Mouse (Mus musculus): ENCODE results near the gene Scnm1. TPM values are rescaled to one million over a fixed set of nuclear protein-coding genes. Genes with fewer than 3 reads are reported as not detected.

The Scnm1 gene
- total and polyA plus RNA-seq, 3 experiments, result 50.5 to 59.2 (median 53.1) TPM

Other genes with a start within 250 kb of the Scnm1 start
Only the 20 nearest of the 22 such genes appear.
- gene Selenbp1, start 201.0 kb downstream of the Scnm1 start, total RNA-seq (2012; rRNA removed), result 0.08 and 0.25 TPM in 2 replicates
- gene Selenbp1, start 201.0 kb downstream of the Scnm1 start, total RNA-seq (2014; rRNA removed), result not detected in 2 replicates
- gene Selenbp1, start 201.0 kb downstream of the Scnm1 start, polyA plus RNA-seq (2012; ENCODE audit: insufficient read length, low read depth), result not detected in 2 replicates
- gene Rfx5, start 179.9 kb downstream of the Scnm1 start, total RNA-seq (2012; rRNA removed), result 11.4 and 11.8 TPM in 2 replicates
- 14.0 and 15.4 TPM in 2 replicates for gene Rfx5, start 179.9 kb downstream of the Scnm1 start, total RNA-seq (2014; rRNA removed)
- gene Rfx5, start 179.9 kb downstream of the Scnm1 start, polyA plus RNA-seq (2012; ENCODE audit: insufficient read length, low read depth), result 19.9 and 22.0 TPM in 2 replicates
- 39.2 and 44.7 TPM in 2 replicates for gene Pi4kb, start 159.3 kb downstream of the Scnm1 start, total RNA-seq (2012; rRNA removed)
- gene Pi4kb, start 159.3 kb downstream of the Scnm1 start, total RNA-seq (2014; rRNA removed), result 21.2 and 24.0 TPM in 2 replicates
- 30.7 and 31.3 TPM in 2 replicates for gene Pi4kb, start 159.3 kb downstream of the Scnm1 start, polyA plus RNA-seq (2012; ENCODE audit: insufficient read length, low read depth)
- 10.8 and 11.1 TPM in 2 replicates for gene Zfp687, start 118.6 kb downstream of the Scnm1 start, total RNA-seq (2012; rRNA removed)
- 3.3 and 4.2 TPM in 2 replicates for gene Zfp687, start 118.6 kb downstream of the Scnm1 start, total RNA-seq (2014; rRNA removed)
- gene Zfp687, start 118.6 kb downstream of the Scnm1 start, polyA plus RNA-seq (2012; ENCODE audit: insufficient read length, low read depth), result 12.6 and 13.5 TPM in 2 replicates
- gene Psmd4, start 91.4 kb downstream of the Scnm1 start, total RNA-seq (2012; rRNA removed), result 258 and 276 TPM in 2 replicates
- 284 and 305 TPM in 2 replicates for gene Psmd4, start 91.4 kb downstream of the Scnm1 start, total RNA-seq (2014; rRNA removed)
- 332 and 360 TPM in 2 replicates for gene Psmd4, start 91.4 kb downstream of the Scnm1 start, polyA plus RNA-seq (2012; ENCODE audit: insufficient read length, low read depth)
- gene Pip5k1a, start 27.1 kb downstream of the Scnm1 start, total RNA-seq (2012; rRNA removed), result 21.5 and 22.7 TPM in 2 replicates
- gene Pip5k1a, start 27.1 kb downstream of the Scnm1 start, total RNA-seq (2014; rRNA removed), result 34.1 and 38.0 TPM in 2 replicates
- 35.8 and 40.3 TPM in 2 replicates for gene Pip5k1a, start 27.1 kb downstream of the Scnm1 start, polyA plus RNA-seq (2012; ENCODE audit: insufficient read length, low read depth)
- gene Vps72, start 23.0 kb downstream of the Scnm1 start, total RNA-seq (2012; rRNA removed), result 33.7 and 34.1 TPM in 2 replicates
- gene Vps72, start 23.0 kb downstream of the Scnm1 start, total RNA-seq (2014; rRNA removed), result 33.3 and 33.5 TPM in 2 replicates
- 54.4 and 75.4 TPM in 2 replicates for gene Vps72, start 23.0 kb downstream of the Scnm1 start, polyA plus RNA-seq (2012; ENCODE audit: insufficient read length, low read depth)
- 0.21 and 0.47 TPM in 2 replicates for gene Tmod4, start 9.5 kb downstream of the Scnm1 start, total RNA-seq (2012; rRNA removed)
- not detected in 2 replicates for gene Tmod4, start 9.5 kb downstream of the Scnm1 start, total RNA-seq (2014; rRNA removed)
- gene Tmod4, start 9.5 kb downstream of the Scnm1 start, polyA plus RNA-seq (2012; ENCODE audit: insufficient read length, low read depth), result 0.81 TPM in 1 of 2 replicates, not detected in the other
- 12.0 and 13.6 TPM in 2 replicates for gene Lysmd1, start 77 bp upstream of the Scnm1 start, total RNA-seq (2012; rRNA removed)
- 9.6 and 11.6 TPM in 2 replicates for gene Lysmd1, start 77 bp upstream of the Scnm1 start, total RNA-seq (2014; rRNA removed)
- 7.8 and 8.1 TPM in 2 replicates for gene Lysmd1, start 77 bp upstream of the Scnm1 start, polyA plus RNA-seq (2012; ENCODE audit: insufficient read length, low read depth)
- gene Tnfaip8l2, start 8.3 kb upstream of the Scnm1 start, total RNA-seq (2012; rRNA removed), result 19.1 and 28.2 TPM in 2 replicates
- 24.8 and 26.2 TPM in 2 replicates for gene Tnfaip8l2, start 8.3 kb upstream of the Scnm1 start, total RNA-seq (2014; rRNA removed)
- 18.2 and 22.5 TPM in 2 replicates for gene Tnfaip8l2, start 8.3 kb upstream of the Scnm1 start, polyA plus RNA-seq (2012; ENCODE audit: insufficient read length, low read depth)
- 0.30 and 0.42 TPM in 2 replicates for gene Sema6c, start 26.4 kb upstream of the Scnm1 start, total RNA-seq (2012; rRNA removed)
- not detected in 2 replicates for gene Sema6c, start 26.4 kb upstream of the Scnm1 start, total RNA-seq (2014; rRNA removed)
- 0.27 and 0.53 TPM in 2 replicates for gene Sema6c, start 26.4 kb upstream of the Scnm1 start, polyA plus RNA-seq (2012; ENCODE audit: insufficient read length, low read depth)
- 14.7 and 18.2 TPM in 2 replicates for gene Gabpb2, start 83.9 kb upstream of the Scnm1 start, total RNA-seq (2012; rRNA removed)
- gene Gabpb2, start 83.9 kb upstream of the Scnm1 start, total RNA-seq (2014; rRNA removed), result 15.4 and 16.6 TPM in 2 replicates
- gene Gabpb2, start 83.9 kb upstream of the Scnm1 start, polyA plus RNA-seq (2012; ENCODE audit: insufficient read length, low read depth), result 20.6 and 21.1 TPM in 2 replicates
- 55.3 and 82.3 TPM in 2 replicates for gene Cdc42se1, start 94.7 kb upstream of the Scnm1 start, total RNA-seq (2012; rRNA removed)
- 66.3 and 71.1 TPM in 2 replicates for gene Cdc42se1, start 94.7 kb upstream of the Scnm1 start, total RNA-seq (2014; rRNA removed)
- gene Cdc42se1, start 94.7 kb upstream of the Scnm1 start, polyA plus RNA-seq (2012; ENCODE audit: insufficient read length, low read depth), result 123 and 128 TPM in 2 replicates
- 10.0 and 11.5 TPM in 2 replicates for gene Mllt11, start 98.2 kb upstream of the Scnm1 start, total RNA-seq (2012; rRNA removed)
- gene Mllt11, start 98.2 kb upstream of the Scnm1 start, total RNA-seq (2014; rRNA removed), result 9.5 and 10.0 TPM in 2 replicates
- gene Mllt11, start 98.2 kb upstream of the Scnm1 start, polyA plus RNA-seq (2012; ENCODE audit: insufficient read length, low read depth), result 23.9 and 24.2 TPM in 2 replicates
- not detected in 2 replicates for gene Gm128, start 107.6 kb upstream of the Scnm1 start, total RNA-seq (2012; rRNA removed)
- not detected in 2 replicates for gene Gm128, start 107.6 kb upstream of the Scnm1 start, total RNA-seq (2014; rRNA removed)
- not detected in 2 replicates for gene Gm128, start 107.6 kb upstream of the Scnm1 start, polyA plus RNA-seq (2012; ENCODE audit: insufficient read length, low read depth)
- 0.17 TPM in 1 of 2 replicates, not detected in the other for gene Bnipl, start 117.2 kb upstream of the Scnm1 start, total RNA-seq (2012; rRNA removed)
- not detected in 2 replicates for gene Bnipl, start 117.2 kb upstream of the Scnm1 start, total RNA-seq (2014; rRNA removed)
- 0.30 and 0.33 TPM in 2 replicates for gene Bnipl, start 117.2 kb upstream of the Scnm1 start, polyA plus RNA-seq (2012; ENCODE audit: insufficient read length, low read depth)
- gene Mindy1, start 147.3 kb upstream of the Scnm1 start, total RNA-seq (2012; rRNA removed), result 4.9 and 5.4 TPM in 2 replicates
- 5.0 and 6.0 TPM in 2 replicates for gene Mindy1, start 147.3 kb upstream of the Scnm1 start, total RNA-seq (2014; rRNA removed)
- 8.7 and 14.4 TPM in 2 replicates for gene Mindy1, start 147.3 kb upstream of the Scnm1 start, polyA plus RNA-seq (2012; ENCODE audit: insufficient read length, low read depth)
- gene Prune1, start 148.1 kb upstream of the Scnm1 start, total RNA-seq (2012; rRNA removed), result 7.1 and 8.4 TPM in 2 replicates
- gene Prune1, start 148.1 kb upstream of the Scnm1 start, total RNA-seq (2014; rRNA removed), result 7.1 and 8.5 TPM in 2 replicates
- gene Prune1, start 148.1 kb upstream of the Scnm1 start, polyA plus RNA-seq (2012; ENCODE audit: insufficient read length, low read depth), result 8.8 and 9.1 TPM in 2 replicates
- 1.9 and 2.5 TPM in 2 replicates for gene Anxa9, start 173.2 kb upstream of the Scnm1 start, total RNA-seq (2012; rRNA removed)
- gene Anxa9, start 173.2 kb upstream of the Scnm1 start, total RNA-seq (2014; rRNA removed), result 1.4 and 1.5 TPM in 2 replicates
- gene Anxa9, start 173.2 kb upstream of the Scnm1 start, polyA plus RNA-seq (2012; ENCODE audit: insufficient read length, low read depth), result 3.6 and 4.1 TPM in 2 replicates
- 70.6 and 81.1 TPM in 2 replicates for gene Cers2, start 180.8 kb upstream of the Scnm1 start, total RNA-seq (2012; rRNA removed)
- 96.7 and 105 TPM in 2 replicates for gene Cers2, start 180.8 kb upstream of the Scnm1 start, total RNA-seq (2014; rRNA removed)
- 84.5 and 89.8 TPM in 2 replicates for gene Cers2, start 180.8 kb upstream of the Scnm1 start, polyA plus RNA-seq (2012; ENCODE audit: insufficient read length, low read depth)

Data from CH12.LX (cell line).